Mouse (Mus musculus) ES-Bruce4 (cell line): ENCODE measurements around the gene Mycbp2.

Source experiments
- CTCF ChIP-seq: IDR thresholded peaks from one replicate; pipeline ENCODE4 v1.8.1; 2011; ENCODE audit warnings: low read depth, low read length
- POLR2A ChIP-seq: IDR thresholded peaks from one replicate; pipeline ENCODE4 v1.8.1; 2011; ENCODE audit warnings: low read length; ENCODE audit not compliant: insufficient read depth

DNA sequence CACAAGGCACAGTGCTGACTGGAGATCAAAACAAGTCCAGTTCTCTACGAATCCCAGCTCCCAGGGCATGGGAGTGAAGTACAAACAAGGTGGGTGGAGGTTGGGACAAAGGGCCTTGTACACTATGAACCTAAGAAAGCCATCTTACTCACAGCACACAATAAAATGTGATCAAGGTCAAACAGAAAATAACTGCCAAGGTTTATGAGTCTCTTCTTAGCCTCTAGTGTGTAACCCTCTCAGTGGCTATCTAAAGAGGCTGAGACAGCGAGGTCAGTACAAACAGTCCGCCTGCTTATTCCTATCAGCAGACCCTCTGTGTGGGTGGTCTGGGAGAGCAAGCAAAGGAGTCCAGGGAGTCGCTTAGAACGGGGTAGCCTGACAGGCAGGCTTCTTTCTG, 258.8 kb downstream of the Mycbp2 start:
- TF ChIP-seq CTCF: no peak
- no peak for TF ChIP-seq POLR2A
